Mouse (Mus musculus) bone marrow, adult 2 months (tissue): ENCODE data around the gene Trp53rkb. TPM values are rescaled to one million over a fixed set of nuclear protein-coding genes. Genes with fewer than 3 reads are reported as not detected.
A peak's percentile ranks its signal among the peaks of the same experiment; 100 is the strongest.

Source experiments
- H3K27ac ChIP-seq: fragments of 200-500 bp; 2 replicates; pipeline ENCODE4 v1.5.1; 2012; ENCODE audit warnings: low read depth, mild to moderate bottlenecking, control low read depth, inconsistent platforms, low read length; ENCODE audit not compliant: control insufficient read depth, poor library complexity, insufficient read depth
- H3K4me1 ChIP-seq: fragments of 200-500 bp; 2 replicates; pipeline ENCODE4 v1.6.1; 2011; ENCODE audit warnings: low read length; ENCODE audit not compliant: control insufficient read depth, insufficient read depth
- H3K4me3 ChIP-seq: fragments of 200-500 bp; replicated peaks from 2 replicates; pipeline ENCODE3; 2011; ENCODE audit warnings: mild to moderate bottlenecking, low read depth, low read length, control low read depth; ENCODE audit not compliant: control insufficient read depth
- CTCF ChIP-seq: fragments of 200-500 bp; IDR thresholded peaks from 2 replicates; pipeline ENCODE4 v1.5.1; 2011; ENCODE audit warnings: low read length, control low read depth; ENCODE audit not compliant: control insufficient read depth, insufficient read depth
- POLR2A ChIP-seq: fragments of 200-500 bp; IDR thresholded peaks from 2 replicates; pipeline ENCODE4 v1.6.1; 2011; ENCODE audit warnings: low read depth, mild to moderate bottlenecking, control low read depth, low read length, borderline replicate concordance; ENCODE audit not compliant: control insufficient read depth
- WGBS: fragments of 180-500 bp; shearing (Covaris S2); methylation state at CpG from one replicate; pipeline ENCODE4 v1.1.7; 2018; 5-methylcytosine and 5-hydroxymethylcytosine counted together
- polyA plus RNA-seq: library from polyadenylated mRNA; stranded (reverse); fragments of >200 nt; gene quantifications from 2 replicates; pipeline ENCODE4 v1.2.4, GENCODE M21; 2011; ENCODE audit warnings: low replicate concordance; ENCODE audit not compliant: missing spikeins, insufficient read depth, insufficient read length

Gene Trp53rkb
- polyA plus RNA-seq, 1 experiment, result 6.6 TPM

- TF ChIP-seq CTCF, result no peak
- TF ChIP-seq POLR2A, result no peak
- Histone ChIP-seq H3K27ac (no peak overlapping the region), H3K4me1 (no peaks in the 10 kb centered on the region; the same call in 1 of the 2 replicates), H3K4me3 (no peak overlapping the region)
- WGBS, result 82% methylated on average over 9 of the region's 9 CpGs
These were observed 24.7 kb upstream of the Trp53rkb start for GRCm38 (mm10) chr2:166767591-166767990.

DNA sequence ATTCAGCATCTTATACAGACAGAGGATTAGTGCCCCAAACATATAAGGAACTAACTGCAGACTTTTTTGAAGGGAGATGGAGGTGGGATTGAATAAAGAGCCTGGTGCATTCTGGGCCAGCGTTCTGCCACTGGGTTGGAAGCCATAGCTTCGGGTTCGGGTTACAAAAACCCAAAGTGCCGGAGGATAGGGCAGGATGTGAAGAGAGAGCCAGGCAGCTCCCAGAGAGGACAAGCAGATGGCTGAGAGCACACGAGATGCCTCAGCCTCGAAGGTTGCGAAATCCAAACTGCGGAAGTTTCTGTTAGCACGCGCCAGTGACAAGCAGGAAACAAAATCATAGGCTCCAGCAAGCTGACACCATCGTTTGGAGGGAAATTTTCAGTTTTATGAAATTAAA is 20.9 kb upstream of the Trp53rkb start:
- peaks cover 1% of the 10 kb centered on the region; the same call in 1 of the 2 replicates for H3K4me1 ChIP-seq
- no peak for TF ChIP-seq POLR2A
- 4% methylated on average over 11 of the region's 11 CpGs for WGBS
- peak overlapping the region; percentile 64 for H3K27ac ChIP-seq
- no peak overlapping the region for H3K4me3 ChIP-seq

- Histone ChIP-seq H3K4me3 (no peak overlapping the region), H3K4me1 (peaks cover 1% of the 10 kb centered on the region; the same call in 1 of the 2 replicates), H3K27ac (no peak overlapping the region)
- WGBS, result 66% methylated on average over 10 of the region's 10 CpGs
- no peak for TF ChIP-seq CTCF
- TF ChIP-seq POLR2A, result no peak
These were observed 18.7 kb upstream of the Trp53rkb start for GRCm38 (mm10) chr2:166773587-166773986.

DNA sequence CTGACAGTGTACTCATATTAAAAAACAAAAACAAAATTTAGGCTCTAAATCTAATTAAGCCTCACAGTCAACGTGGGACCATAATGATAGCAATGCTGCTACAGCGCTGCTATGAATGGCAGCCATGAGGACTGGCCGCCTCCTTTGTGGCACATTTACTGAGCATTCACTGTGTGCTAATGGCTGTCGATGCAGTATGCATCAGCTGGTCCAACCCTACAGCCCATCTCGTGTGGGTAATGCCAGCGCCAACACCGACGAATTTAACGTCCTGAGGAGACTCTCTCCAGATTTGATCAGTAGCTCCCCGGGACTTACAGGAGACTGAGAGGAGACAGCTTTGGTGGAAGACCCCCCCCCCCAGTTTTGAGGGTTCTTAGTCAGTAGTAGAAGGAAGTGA is 18.1 kb upstream of the Trp53rkb start:
- no peak for TF ChIP-seq CTCF
- no peak for TF ChIP-seq POLR2A
- 64% methylated on average over 10 of the region's 10 CpGs for WGBS
- peaks cover 1% of the 10 kb centered on the region; the same call in 1 of the 2 replicates for H3K4me1 ChIP-seq
- H3K4me3 ChIP-seq, result no peak overlapping the region
- H3K27ac ChIP-seq, result no peak overlapping the region

DNA sequence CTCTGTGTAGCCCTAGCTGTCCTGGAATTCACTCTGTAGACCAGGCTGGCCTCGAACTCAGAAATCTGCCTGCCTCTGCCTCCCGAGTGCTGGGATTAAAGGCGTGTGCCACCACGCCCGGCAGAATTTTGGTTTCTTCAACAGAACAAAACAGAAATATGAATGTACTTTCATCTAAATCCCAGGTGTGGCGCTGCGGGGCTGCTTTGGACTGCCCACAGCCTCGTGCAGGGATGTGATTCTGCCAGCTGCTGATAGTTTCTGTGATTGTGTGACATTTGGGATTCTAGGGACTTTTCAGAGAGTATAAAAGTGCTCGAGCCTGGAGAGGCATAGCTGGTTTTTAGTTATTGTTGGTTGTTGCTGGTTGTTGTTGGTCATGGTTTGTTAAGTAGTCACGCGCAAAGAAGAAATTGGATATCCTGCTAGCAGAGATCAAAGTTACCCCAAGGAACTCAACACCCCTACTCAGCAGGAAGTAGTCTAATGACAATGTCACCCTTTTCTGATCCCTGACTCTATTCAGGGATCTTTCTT is 16.9 kb upstream of the Trp53rkb start:
- Histone ChIP-seq H3K4me1 (peaks cover 1% of the 10 kb centered on the region; the same call in 1 of the 2 replicates), H3K4me3 (no peak overlapping the region), H3K27ac (no peak overlapping the region)
- 75% methylated on average over 11 of the region's 11 CpGs for WGBS
- TF ChIP-seq POLR2A (no peak), CTCF (no peak)

DNA sequence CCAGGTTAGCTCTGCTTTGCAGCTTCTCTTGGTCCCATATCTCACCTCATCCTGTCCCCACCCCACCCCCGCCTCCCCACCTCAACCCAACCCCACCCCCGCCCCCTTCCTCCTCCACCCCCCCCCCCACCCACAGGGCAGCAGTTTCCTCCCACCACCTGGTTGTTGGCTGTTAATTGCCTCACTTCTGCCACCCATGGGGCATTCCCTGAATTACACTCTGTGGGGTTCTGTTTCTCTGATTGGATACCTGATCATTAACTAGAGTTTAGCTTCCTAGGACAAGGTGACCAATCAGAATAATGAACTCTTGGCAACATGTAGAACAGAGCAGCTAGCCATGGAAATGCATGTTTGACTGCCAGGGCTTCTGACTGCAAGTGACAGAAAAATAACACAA is 16.1 kb upstream of the Trp53rkb start:
- Histone ChIP-seq H3K27ac (no peak overlapping the region), H3K4me1 (peaks cover 1% of the 10 kb centered on the region; the same call in 1 of the 2 replicates), H3K4me3 (no peak overlapping the region)
- TF ChIP-seq POLR2A (no peak), CTCF (no peak)
- 19% methylated on average over 2 of the region's 2 CpGs for WGBS

DNA sequence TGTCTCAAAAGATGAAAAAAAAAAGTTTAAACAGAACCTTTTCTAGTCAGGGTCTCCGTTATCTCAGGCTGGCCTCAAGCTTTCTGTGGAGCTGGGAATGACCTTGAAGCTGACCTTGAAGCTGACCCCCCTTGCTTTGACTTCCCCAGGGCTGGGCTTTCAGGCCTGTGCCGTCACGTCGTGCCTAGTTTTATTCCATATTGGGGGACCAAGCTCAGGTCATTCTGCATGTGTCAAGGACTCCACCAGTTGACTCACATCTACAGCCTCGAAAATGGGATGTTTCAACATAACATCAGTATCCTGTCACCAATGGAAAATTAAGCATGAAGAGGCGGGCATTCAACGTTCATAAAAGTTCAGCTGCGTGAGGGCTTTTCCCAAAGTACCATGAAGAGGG is 12.4 kb upstream of the Trp53rkb start:
- Histone ChIP-seq H3K4me3 (no peak overlapping the region), H3K4me1 (no peaks in the 10 kb centered on the region), H3K27ac (no peak overlapping the region)
- 72% methylated on average over 8 of the region's 8 CpGs for WGBS
- no peak for TF ChIP-seq POLR2A
- TF ChIP-seq CTCF, result no peak

GRCm38 (mm10) chr2:166780980-166781578 is 11.3 kb upstream of the Trp53rkb start:
- Histone ChIP-seq H3K4me3 (no peak overlapping the region), H3K27ac (no peak overlapping the region), H3K4me1 (peaks cover 2% of the 10 kb centered on the region)
- TF ChIP-seq POLR2A (no peak), CTCF (peak; percentile 97)
- whole genome bisulfite sequencing, result 16% methylated on average over 9 of the region's 9 CpGs
